ENCODE assay signal across 25 mouse cellular contexts in the genomic region with DNA sequence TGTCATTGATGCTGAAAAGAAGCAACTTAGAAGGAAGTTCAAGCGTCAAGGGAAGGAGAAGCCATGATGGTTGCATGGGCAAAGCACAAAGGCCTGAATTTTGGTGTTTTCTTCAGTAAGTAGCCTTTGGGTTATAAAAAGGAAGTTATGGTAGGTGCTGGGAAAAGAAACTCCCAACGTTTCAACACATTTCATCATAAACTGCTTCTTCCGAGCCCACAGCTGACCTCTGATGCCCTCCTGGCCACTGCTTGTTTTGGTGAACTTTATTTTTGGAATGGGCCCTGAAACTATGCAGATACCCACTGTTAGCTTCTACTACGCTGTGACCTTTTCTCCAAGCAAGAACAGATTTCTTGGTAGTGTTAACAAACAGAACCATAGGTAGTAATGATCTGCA. TPM values are rescaled to one million over a fixed set of nuclear protein-coding genes. Genes with fewer than 3 reads are reported as not detected.
DNase-seq lines count a peak whose midpoint lies in the region; ATAC-seq and TF ChIP-seq lines count a peak whose summit lies in the region.
"Had no signal": no experiment of that assay in that cellular context is flagged by ENCODE, and none has a peak within 500 bp of the region (broad histone marks: within the 10 kb centered on the region; RNA-seq: fewer than 3 reads in every experiment).

No protein-coding gene starts in this region.

- H3K27me3 ChIP-seq in liver, adult 2 months (ENCODE audit: control insufficient read depth, insufficient read depth, low read length) = no peaks in the 10 kb centered on the region
- H3K27me3 ChIP-seq in liver, embryonic 12.5 days (replicated peaks) = no peaks in the 10 kb centered on the region
- H3K27me3 ChIP-seq in cerebellum, adult 2 months (ENCODE audit: control insufficient read depth, insufficient read depth, low read length) = no peaks in the 10 kb centered on the region
- H3K27me3 ChIP-seq: embryonic facial prominence, embryonic 12.5 days; hindbrain, embryonic 15.5 days; limb, embryonic 13.5 days; midbrain, embryonic 12.5 days; neural tube, embryonic 15.5 days had no signal

- 35% methylated on average over 4 of the region's 4 CpGs for WGBS in liver, adult 2 months
- WGBS in liver, embryonic 12.5 days (ENCODE audit: insufficient replicate concordance) = 62% methylated on average over 4 of the region's 4 CpGs
- WGBS in cerebellum, adult 2 months = 88% methylated on average over 4 of the region's 4 CpGs

- peaks cover 24% of the 10 kb centered on the region for H3K4me1 ChIP-seq in liver, adult 2 months (ENCODE audit: control insufficient read depth, insufficient read depth, low read length)
- 0 out of 2 replicates have a peak, but pooled peaks cover 12% of the 10 kb centered on the region for H3K4me1 ChIP-seq in liver, embryonic 12.5 days
- H3K4me1 ChIP-seq in bone marrow macrophage, adult 2 months (ENCODE audit: control insufficient read depth, insufficient read depth, low read length) = peaks cover 36% of the 10 kb centered on the region
- H3K4me1 ChIP-seq in cerebellum, adult 2 months (ENCODE audit: control insufficient read depth, insufficient read depth, low read length) = no peaks in the 10 kb centered on the region
- H3K4me1 ChIP-seq: embryonic facial prominence, embryonic 12.5 days; hindbrain, embryonic 10.5 days; hindbrain, embryonic 15.5 days; midbrain, embryonic 12.5 days; neural tube, embryonic 15.5 days had no signal

- peak; percentile 74 for DNase-seq in liver, adult 2 months (ENCODE audit: extremely low read depth, low read depth, low spot score)
- peak; percentile 45 for DNase-seq in 416B (ENCODE audit: low read depth)
- DNase-seq in cerebellum, adult 2 months = no peak
- DNase-seq: adrenal gland, postnatal 10 days; cerebellum, adult 18-20 months; cerebellum, postnatal 36 days; embryo, embryonic 11 days; gastrocnemius, postnatal 36 days; heart, postnatal 14 days; kidney, adult 18-20 months; kidney, postnatal 36 days; retina, postnatal 1 day; right cerebral cortex, postnatal 14 days had no signal

- no peaks in the 10 kb centered on the region for H3K9me3 ChIP-seq in liver, embryonic 12.5 days (replicated peaks)
- H3K9me3 ChIP-seq: embryonic facial prominence, embryonic 12.5 days; hindbrain, embryonic 10.5 days; hindbrain, embryonic 15.5 days; limb, embryonic 13.5 days; midbrain, embryonic 12.5 days; neural tube, embryonic 15.5 days had no signal

- no peak for TF ChIP-seq POLR2A in liver, adult 2 months (IDR thresholded peaks at IDR 0.05; ENCODE audit: extremely low read depth, insufficient read depth, low read length)
- TF ChIP-seq POLR2A in bone marrow macrophage, adult 2 months (IDR thresholded peaks at IDR 0.05; ENCODE audit: borderline replicate concordance, low read depth, low read length) = no peak
- TF ChIP-seq POLR2A in cerebellum, adult 2 months (IDR thresholded peaks at IDR 0.05; ENCODE audit: borderline replicate concordance, insufficient read depth, low read length) = no peak

- H3K79me2 ChIP-seq in liver, adult 2 months (ENCODE audit: control insufficient read depth, insufficient read depth, low read length) = peaks cover 5% of the 10 kb centered on the region; the same call in 1 of the 2 replicates

- H3K27ac ChIP-seq in liver, adult 2 months (replicated peaks; ENCODE audit: insufficient read depth, low read depth, low read length) = peak overlapping the region; percentile 79
- H3K27ac ChIP-seq in liver, embryonic 12.5 days = no peak overlapping the region
- peak overlapping the region; percentile 92 for H3K27ac ChIP-seq in bone marrow macrophage, adult 2 months (ENCODE audit: insufficient read depth, low read depth, low read length)
- H3K27ac ChIP-seq in cerebellum, adult 2 months (ENCODE audit: insufficient read depth, low read length) = no peak overlapping the region
- H3K27ac ChIP-seq: embryonic facial prominence, embryonic 12.5 days; hindbrain, embryonic 10.5 days; hindbrain, embryonic 15.5 days; layer of hippocampus, adult 2 months; limb, embryonic 13.5 days; midbrain, embryonic 12.5 days; neural tube, embryonic 15.5 days had no signal

- H3K36me3 ChIP-seq in liver, adult 2 months (ENCODE audit: control insufficient read depth, insufficient read depth, low read length) = peaks cover 73% of the 10 kb centered on the region
- peaks cover 39% of the 10 kb centered on the region for H3K36me3 ChIP-seq in liver, embryonic 12.5 days

- TF ChIP-seq CTCF in liver, adult 2 months (IDR thresholded peaks at IDR 0.05; ENCODE audit: low read depth, low read length) = no peak
- TF ChIP-seq CTCF in bone marrow macrophage, adult 2 months (IDR thresholded peaks at IDR 0.05; ENCODE audit: low read depth, low read length) = no peak
- TF ChIP-seq CTCF in cerebellum, adult 2 months (IDR thresholded peaks at IDR 0.05; ENCODE audit: borderline replicate concordance, insufficient read depth, low read depth, low read length) = no peak

- ATAC-seq in liver, embryonic 12.5 days = no peak
- ATAC-seq in megakaryocyte progenitor cell, adult 5-6 weeks (replicated peaks; ENCODE audit: poor library complexity) = peak; percentile 51; the same call in 1 of the 2 replicates
- ATAC-seq in inflammation-experienced regulatory T-cells, adult 6 months = no peak
- ATAC-seq: forebrain, embryonic 14.5 days had no signal

- no peak overlapping the region for H3K9ac ChIP-seq in liver, adult 2 months (ENCODE audit: low read depth, low read length)
- H3K9ac ChIP-seq in liver, embryonic 12.5 days = no peak overlapping the region
- H3K9ac ChIP-seq: embryonic facial prominence, embryonic 12.5 days; hindbrain, embryonic 15.5 days; limb, embryonic 13.5 days; midbrain, embryonic 12.5 days; neural tube, embryonic 15.5 days had no signal

- H3K4me2 ChIP-seq in liver, embryonic 12.5 days = no peak overlapping the region
- H3K4me2 ChIP-seq: embryonic facial prominence, embryonic 12.5 days; hindbrain, embryonic 15.5 days; limb, embryonic 13.5 days; midbrain, embryonic 12.5 days; neural tube, embryonic 15.5 days had no signal

- no peak overlapping the region for H3K4me3 ChIP-seq in liver, adult 2 months (ENCODE audit: insufficient read depth, low read depth, low read length)
- H3K4me3 ChIP-seq in liver, embryonic 12.5 days = no peak overlapping the region
- no peak overlapping the region for H3K4me3 ChIP-seq in bone marrow macrophage, adult 2 months (ENCODE audit: insufficient read depth, low read length)
- no peak overlapping the region for H3K4me3 ChIP-seq in cerebellum, adult 2 months (replicated peaks; ENCODE audit: insufficient read depth, low read depth, low read length)
- H3K4me3 ChIP-seq: embryonic facial prominence, embryonic 12.5 days; hindbrain, embryonic 10.5 days; hindbrain, embryonic 15.5 days; layer of hippocampus, adult 2 months; limb, embryonic 13.5 days; midbrain, embryonic 12.5 days; neural tube, embryonic 15.5 days had no signal

RNA-seq across cellular contexts. Expression of a gene that starts 41.8 kb away (rescaled TPM):
- 5.3 and 6.7 TPM in 2 replicates for total RNA-seq in liver, adult 2 months (2014; rRNA removed)
- 5.0 and 5.4 TPM in 2 replicates for polyA plus RNA-seq in liver, adult 2 months (2012; rRNA removed)
- 22.8 and 23.1 TPM in 2 replicates for polyA plus RNA-seq in liver, embryonic 12.5 days (2016; fragmentation: Nextera tagmentation; extraction: Ambion mirVana)
- polyA plus RNA-seq in bone marrow macrophage, adult 2 months (2012; ENCODE audit: insufficient read depth, insufficient read length, missing spikeins) = 7.4 and 9.4 TPM in 2 replicates
- total RNA-seq in megakaryocyte progenitor cell, adult 5-6 weeks (2015) = 59.9 and 60.3 TPM in 2 replicates
- 87.1 and 123 TPM in 2 replicates for total RNA-seq in megakaryocyte progenitor cell, adult 5-6 weeks (2017)
- 100 to 1,000 TPM in 2 of 3 experiments, 10 to 100 TPM in 1; 91.8 to 131 (median 125) TPM for polyA plus RNA-seq in inflammation-experienced regulatory T-cells, adult 6 months (2017; shearing (Covaris generic))
- polyA plus RNA-seq in cerebellum, adult 2 months (2012; rRNA removed) = 6.8 and 7.0 TPM in 2 replicates

RNA-seq across cellular contexts. Expression of a gene that starts 58.0 kb away (rescaled TPM):
- 18.2 and 24.1 TPM in 2 replicates for total RNA-seq in liver, adult 2 months (2014; rRNA removed)
- 36.3 and 52.8 TPM in 2 replicates for polyA plus RNA-seq in liver, adult 2 months (2012; rRNA removed)
- 6.7 and 6.8 TPM in 2 replicates for polyA plus RNA-seq in liver, embryonic 12.5 days (2016; fragmentation: Nextera tagmentation; extraction: Ambion mirVana)
- 27.5 and 27.8 TPM in 2 replicates for polyA plus RNA-seq in bone marrow macrophage, adult 2 months (2012; ENCODE audit: insufficient read depth, insufficient read length, missing spikeins)
- 54.0 and 58.6 TPM in 2 replicates for total RNA-seq in megakaryocyte progenitor cell, adult 5-6 weeks (2015)
- total RNA-seq in megakaryocyte progenitor cell, adult 5-6 weeks (2017) = 45.6 and 50.2 TPM in 2 replicates
- 1 to 10 TPM; 1.4 to 1.8 (median 1.6) TPM for polyA plus RNA-seq in inflammation-experienced regulatory T-cells, adult 6 months (2017; shearing (Covaris generic))
- polyA plus RNA-seq in cerebellum, adult 2 months (2012; rRNA removed) = 7.6 and 8.6 TPM in 2 replicates

Comparison
In these comparisons a context has a peak if more than half of its experiments do, and no peak if none do; other contexts are left out.
1. H3K27ac ChIP-seq: peak in liver, adult 2 months (single experiment) and bone marrow macrophage, adult 2 months (single experiment); none in liver, embryonic 12.5 days (single experiment) and cerebellum, adult 2 months (single experiment).
2. DNase-seq: peak in liver, adult 2 months (single experiment) and 416B (single experiment); none in cerebellum, adult 2 months (0 of 2).